Mouse (Mus musculus) stomach, postnatal 0 days (tissue): Measurements from ENCODE around the gene H2-Aa. TPM values are rescaled to one million over a fixed set of nuclear protein-coding genes. Genes with fewer than 3 reads are reported as not detected.

Experiments used
- ATAC-seq: fragments of 200-750 bp; cut with Nextera tagmentation; 2 replicates; pipeline ENCODE4 v1.8.0; 2017; ENCODE audit not compliant: low FRiP score, low TSS enrichment
- DNase-seq: peaks from one replicate; pipeline ENCODE4 v3.0.0-alpha.2; 2016; ENCODE audit warnings: low spot score
- H3K27ac ChIP-seq: fragments of 300-500 bp; sonication (generic); replicated peaks from 2 replicates; pipeline ENCODE4 v1.5.1; 2014; ENCODE audit warnings: mild to moderate bottlenecking, control low read depth
- H3K27me3 ChIP-seq: fragments of 300-500 bp; sonication (generic); 2 replicates; pipeline ENCODE4 v1.6.1; 2014; ENCODE audit warnings: low read length; ENCODE audit not compliant: control insufficient read depth, insufficient read depth
- H3K36me3 ChIP-seq: fragments of 300-500 bp; sonication (generic); 2 replicates; pipeline ENCODE4 v1.6.1; 2014; ENCODE audit warnings: low read length, mixed read lengths; ENCODE audit not compliant: control insufficient read depth, insufficient read depth
- H3K4me1 ChIP-seq: fragments of 300-500 bp; sonication (generic); replicated peaks from 2 replicates; pipeline ENCODE4 v1.6.1; 2014; ENCODE audit warnings: antibody characterized with exemption; ENCODE audit not compliant: control insufficient read depth, insufficient read depth
- H3K4me2 ChIP-seq: fragments of 300-500 bp; sonication (generic); replicated peaks from 2 replicates; pipeline ENCODE4 v1.6.1; 2014; ENCODE audit warnings: low read depth, mild to moderate bottlenecking, control low read depth, moderate library complexity
- H3K4me3 ChIP-seq: fragments of 300-500 bp; sonication (generic); 2 replicates; pipeline ENCODE4 v1.5.1; 2014; ENCODE audit warnings: low read depth, low read length, control low read depth
- H3K9ac ChIP-seq: fragments of 300-500 bp; sonication (generic); 2 replicates; pipeline ENCODE4 v1.6.1; 2014; ENCODE audit warnings: mild to moderate bottlenecking, low read length, control low read depth, mixed read lengths
- H3K9me3 ChIP-seq: fragments of 300-500 bp; sonication (generic); 2 replicates; pipeline ENCODE4 v1.6.1; 2016; ENCODE audit warnings: low read length; ENCODE audit not compliant: control insufficient read depth
- CTCF ChIP-seq: IDR thresholded peaks from 2 replicates; pipeline ENCODE4 v1.5.1; 2016; ENCODE audit warnings: antibody characterized with exemption, low read depth, mild to moderate bottlenecking, moderate library complexity
- EP300 ChIP-seq: optimal IDR thresholded peaks from 2 replicates; pipeline ENCODE3; 2016; ENCODE audit warnings: antibody characterized with exemption
- WGBS: fragments of 180-500 bp; shearing (Covaris S2); extraction: QIAGEN DNeasy Blood & Tissue Kit; methylation state at CpG from one replicate; pipeline ENCODE4 v1.1.7; 2014; 5-methylcytosine and 5-hydroxymethylcytosine counted together
- polyA plus RNA-seq: library from polyadenylated mRNA; unstranded; fragments of >200 nt; fragmentation: Nextera tagmentation; extraction: Ambion mirVana; gene quantifications from 2 replicates; pipeline ENCODE4 v1.2.1, GENCODE M21; 2015

Gene H2-Aa
- polyA plus RNA-seq, 1 experiment from 2014 or later: 8.2 TPM

GRCm38 (mm10) chr17:34280499-34281038 lies 7.1 kb downstream of the H2-Aa start:
- H3K4me2 ChIP-seq: no peak overlapping the region
- no peak overlapping the region for H3K27ac ChIP-seq
- no peaks in the 10 kb centered on the region for H3K27me3 ChIP-seq
- DNase-seq (no peak), ATAC-seq (peak; percentile 29; the same call in 1 of the 2 replicates)
- 71% methylated on average over 1 of the region's 1 CpGs for WGBS
- H3K4me3 ChIP-seq: no peak overlapping the region
- no peaks in the 10 kb centered on the region for H3K36me3 ChIP-seq
- no peaks in the 10 kb centered on the region for H3K9me3 ChIP-seq
- H3K9ac ChIP-seq: no peak overlapping the region
- H3K4me1 ChIP-seq: no peaks in the 10 kb centered on the region
- no peak for TF ChIP-seq EP300
- no peak for TF ChIP-seq CTCF

- H3K27me3 ChIP-seq: no peaks in the 10 kb centered on the region; the same call in 1 of the 2 replicates
- DNase-seq (no peak), ATAC-seq (no peak)
- H3K9me3 ChIP-seq: no peaks in the 10 kb centered on the region
- TF ChIP-seq EP300 (no peak), CTCF (peak; percentile 52)
- H3K9ac ChIP-seq: no peak overlapping the region
- WGBS: 91% methylated on average over 1 of the region's 1 CpGs
- H3K27ac ChIP-seq: no peak overlapping the region
- H3K4me1 ChIP-seq: no peaks in the 10 kb centered on the region
- H3K36me3 ChIP-seq: no peaks in the 10 kb centered on the region
- no peak overlapping the region for H3K4me2 ChIP-seq
- H3K4me3 ChIP-seq: no peak overlapping the region
Measured at GRCm38 (mm10) chr17:34272102-34272501, 15.5 kb downstream of the H2-Aa start.

GRCm38 (mm10) chr17:34270940-34271339 lies 16.7 kb downstream of the H2-Aa start:
- Histone ChIP-seq H3K9me3 (no peaks in the 10 kb centered on the region), H3K36me3 (no peaks in the 10 kb centered on the region), H3K4me1 (no peaks in the 10 kb centered on the region), H3K4me3 (no peak overlapping the region), H3K27me3 (no peaks in the 10 kb centered on the region; the same call in 1 of the 2 replicates), H3K4me2 (no peak overlapping the region), H3K9ac (no peak overlapping the region), H3K27ac (no peak overlapping the region)
- TF ChIP-seq EP300 (no peak), CTCF (no peak)
- DNase-seq (no peak), ATAC-seq (no peak)
- 74% methylated on average over 2 of the region's 2 CpGs for WGBS

- no peaks in the 10 kb centered on the region for H3K4me1 ChIP-seq
- H3K9ac ChIP-seq: no peak overlapping the region
- 76% methylated on average over 2 of the region's 2 CpGs for WGBS
- H3K36me3 ChIP-seq: no peaks in the 10 kb centered on the region
- ATAC-seq: no peak
- H3K4me3 ChIP-seq: no peak overlapping the region
- H3K4me2 ChIP-seq: no peak overlapping the region
- H3K27me3 ChIP-seq: no peaks in the 10 kb centered on the region; the same call in 1 of the 2 replicates
- H3K9me3 ChIP-seq: no peaks in the 10 kb centered on the region
- no peak overlapping the region for H3K27ac ChIP-seq
- TF ChIP-seq CTCF: no peak
- TF ChIP-seq EP300: no peak
- no peak for DNase-seq
Measured at GRCm38 (mm10) chr17:34270230-34270629, 17.4 kb downstream of the H2-Aa start.

GRCm38 (mm10) chr17:34269817-34270216 lies 17.8 kb downstream of the H2-Aa start:
- H3K9me3 ChIP-seq: no peaks in the 10 kb centered on the region
- WGBS: 61% methylated on average over 4 of the region's 4 CpGs
- H3K4me1 ChIP-seq: peaks cover 3% of the 10 kb centered on the region; the same call in 1 of the 2 replicates
- no peak overlapping the region for H3K27ac ChIP-seq
- peaks cover under 1% of the 10 kb centered on the region; the same call in 1 of the 2 replicates for H3K27me3 ChIP-seq
- no peaks in the 10 kb centered on the region for H3K36me3 ChIP-seq
- no peak overlapping the region for H3K4me3 ChIP-seq
- DNase-seq (no peak), ATAC-seq (no peak)
- no peak overlapping the region for H3K9ac ChIP-seq
- TF ChIP-seq EP300: no peak
- TF ChIP-seq CTCF: no peak
- H3K4me2 ChIP-seq: no peak overlapping the region

GRCm38 (mm10) chr17:34268748-34269147 lies 18.9 kb downstream of the H2-Aa start:
- H3K4me2 ChIP-seq: no peak overlapping the region
- no peaks in the 10 kb centered on the region for H3K36me3 ChIP-seq
- H3K27me3 ChIP-seq: peaks cover 3% of the 10 kb centered on the region; the same call in 1 of the 2 replicates
- WGBS: 89% methylated on average over 2 of the region's 2 CpGs
- H3K4me3 ChIP-seq: no peak overlapping the region
- H3K9ac ChIP-seq: no peak overlapping the region
- H3K27ac ChIP-seq: no peak overlapping the region
- TF ChIP-seq EP300 (no peak), CTCF (no peak)
- no peaks in the 10 kb centered on the region for H3K9me3 ChIP-seq
- DNase-seq (no peak), ATAC-seq (no peak)
- peaks cover 3% of the 10 kb centered on the region; the same call in 1 of the 2 replicates for H3K4me1 ChIP-seq
